Mouse (Mus musculus) activated CD4-positive, CD25-positive, alpha-beta regulatory T cell, adult 4 months (primary cell): ENCODE results near the gene Syngr2. TPM values are rescaled to one million over a fixed set of nuclear protein-coding genes. Genes with fewer than 3 reads are reported as not detected.

ENCODE experiments used
- ATAC-seq: one replicate; pipeline ENCODE4 v1.8.0; 2017
- polyA plus RNA-seq, 2 experiments: library from polyadenylated mRNA; unstranded; fragments of 100-300 nt; shearing (Covaris generic); gene quantifications; one replicate each; pipeline ENCODE4 v1.2.1; 2017

The Syngr2 gene
- polyA plus RNA-seq, 2 experiments from 2014 or later, result 76.0 to 131 TPM

- no peak for ATAC-seq
These were observed 24.6 kb downstream of the Syngr2 start for GRCm38 (mm10) chr11:117834086-117834485.

- ATAC-seq, result no peak
These were observed 26.8 kb downstream of the Syngr2 start for GRCm38 (mm10) chr11:117836306-117836705.

- no peak for ATAC-seq
These were observed 29.1 kb downstream of the Syngr2 start for GRCm38 (mm10) chr11:117838572-117838971.

GRCm38 (mm10) chr11:117839021-117839420, 29.6 kb downstream of the Syngr2 start:
- ATAC-seq, result no peak

- no peak for ATAC-seq
These were observed 31.4 kb downstream of the Syngr2 start for GRCm38 (mm10) chr11:117840910-117841309.

GRCm38 (mm10) chr11:117843434-117843833, 34.0 kb downstream of the Syngr2 start:
- ATAC-seq, result no peak

GRCm38 (mm10) chr11:117844997-117845396, 35.5 kb downstream of the Syngr2 start:
- ATAC-seq, result no peak

GRCm38 (mm10) chr11:117845651-117846050, 36.2 kb downstream of the Syngr2 start:
- no peak for ATAC-seq

- no peak for ATAC-seq
These were observed 37.2 kb downstream of the Syngr2 start for GRCm38 (mm10) chr11:117846640-117847039.

GRCm38 (mm10) chr11:117847593-117848215, 38.2 kb downstream of the Syngr2 start:
- ATAC-seq, result no peak

- peak; percentile 77 for ATAC-seq
These were observed 39.0 kb downstream of the Syngr2 start for GRCm38 (mm10) chr11:117848271-117848984.

GRCm38 (mm10) chr11:117848985-117849671, 39.7 kb downstream of the Syngr2 start, which contains the start of gene Birc5:
Gene Birc5, plus strand, starts transcription at chr11:117849251.
- ATAC-seq, result peak; percentile 72

GRCm38 (mm10) chr11:117852875-117853274, 43.4 kb downstream of the Syngr2 start:
- no peak for ATAC-seq

GRCm38 (mm10) chr11:117854241-117854640, 44.8 kb downstream of the Syngr2 start:
- ATAC-seq, result no peak

GRCm38 (mm10) chr11:117855360-117855759, 45.9 kb downstream of the Syngr2 start:
- ATAC-seq, result no peak

- ATAC-seq, result no peak
These were observed 46.5 kb downstream of the Syngr2 start for GRCm38 (mm10) chr11:117855975-117856374.

- ATAC-seq, result no peak
These were observed 48.0 kb downstream of the Syngr2 start for GRCm38 (mm10) chr11:117857462-117857861.

- no peak for ATAC-seq
These were observed 48.9 kb downstream of the Syngr2 start for GRCm38 (mm10) chr11:117858392-117858791.

GRCm38 (mm10) chr11:117860601-117861000, 51.1 kb downstream of the Syngr2 start, which contains the start of gene Tmem235:
Gene Tmem235, plus strand, starts transcription at chr11:117860752.
- ATAC-seq, result no peak

- ATAC-seq, result no peak
These were observed 53.8 kb downstream of the Syngr2 start for GRCm38 (mm10) chr11:117863174-117863856.
